8 mouse cellular contexts compared by ENCODE assay signal in the genomic region with DNA sequence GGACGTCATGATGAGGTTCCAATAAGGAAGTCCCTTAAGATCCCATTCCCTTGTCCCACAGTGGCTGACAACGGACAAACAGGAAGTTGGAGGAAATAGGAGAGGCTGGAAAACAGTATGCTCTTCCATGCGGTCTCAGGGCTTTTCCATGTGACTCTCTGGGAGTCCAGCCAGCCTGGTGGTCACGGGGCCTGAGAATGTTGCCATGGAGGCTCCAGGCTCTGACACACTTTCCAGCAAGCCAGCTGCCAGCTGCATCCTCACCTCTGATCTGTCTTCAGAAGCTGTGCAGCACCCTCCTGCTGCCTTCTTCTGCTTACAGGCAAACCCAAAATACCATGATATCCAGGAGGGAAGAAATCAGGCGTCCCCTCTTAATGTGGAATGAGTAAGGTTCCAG.
DNase-seq lines count a peak whose midpoint lies in the region; ATAC-seq lines count a peak whose summit lies in the region.

No protein-coding gene starts in this region.

- H3K4me1 ChIP-seq in neural tube, embryonic 11.5 days (ENCODE audit: control insufficient read depth, insufficient read depth, low read length): no peaks in the 10 kb centered on the region

- no peak overlapping the region for H3K9ac ChIP-seq in neural tube, embryonic 11.5 days (ENCODE audit: low read length)

- no peaks in the 10 kb centered on the region for H3K36me3 ChIP-seq in neural tube, embryonic 11.5 days (ENCODE audit: control insufficient read depth, insufficient read depth, low read length)

- H3K4me3 ChIP-seq in neural tube, embryonic 11.5 days (ENCODE audit: low read depth, low read length): no peak overlapping the region

- no peak overlapping the region for H3K4me2 ChIP-seq in neural tube, embryonic 11.5 days (ENCODE audit: low read depth)

- intact Hi-C loops in heart, postnatal 10 days (cut with DNase I): no loop called here

- H3K27me3 ChIP-seq in neural tube, embryonic 11.5 days (ENCODE audit: control insufficient read depth, insufficient read depth, low read length): no peaks in the 10 kb centered on the region

- peak; percentile 10 for DNase-seq in neural tube, embryonic 11.5 days (ENCODE audit: low spot score)
- no peak for DNase-seq in neural tube, embryonic 10.5 days (ENCODE audit: extremely low spot score, low spot score)
- DNase-seq in cerebellum, adult 9-11 months: peak; percentile 56
- peak; percentile 80 to 81 for DNase-seq in heart, postnatal 10 days
- peak; percentile 53 to 69 for DNase-seq in layer of hippocampus, postnatal 36 days
- DNase-seq in retina, embryonic 14.5 days (ENCODE audit: low spot score): peak; percentile 18
- DNase-seq in spleen, adult 18-20 months: no peak
- DNase-seq in spleen, postnatal 10 days (ENCODE audit: low spot score in 2 of 2): no peak

- H3K27ac ChIP-seq in neural tube, embryonic 11.5 days (ENCODE audit: low read depth, low read length): no peak overlapping the region

- no peak for ATAC-seq in neural tube, embryonic 11.5 days (ENCODE audit: insufficient read depth, low FRiP score, low TSS enrichment)

- no peaks in the 10 kb centered on the region for H3K9me3 ChIP-seq in neural tube, embryonic 11.5 days (ENCODE audit: control insufficient read depth, low read length)

- 68% methylated on average over 5 of the region's 5 CpGs for WGBS in neural tube, embryonic 11.5 days

Comparison
In these comparisons a context has a peak if more than half of its experiments do, and no peak if none do; other contexts are left out.
1. DNase-seq: peak in neural tube, embryonic 11.5 days (single experiment), cerebellum, adult 9-11 months (single experiment), heart, postnatal 10 days (2 of 2), layer of hippocampus, postnatal 36 days (2 of 2) and retina, embryonic 14.5 days (single experiment); none in neural tube, embryonic 10.5 days (single experiment), spleen, adult 18-20 months (0 of 2) and spleen, postnatal 10 days (0 of 2).